Mouse (Mus musculus) CH12.LX (cell line): Measurements from ENCODE around the gene Tent5b. TPM values are rescaled to one million over a fixed set of nuclear protein-coding genes. Genes with fewer than 3 reads are reported as not detected.

Experiments used
- DNase-seq: peaks from one replicate; pipeline ENCODE4 v3.0.0-alpha.2; 2013; ENCODE audit errors: extremely low read depth
- H3K27ac ChIP-seq: 2 replicates; pipeline ENCODE4 v1.5.1; 2012; ENCODE audit warnings: low read depth, mild to moderate bottlenecking, control low read depth, moderate library complexity; ENCODE audit not compliant: insufficient read depth
- H3K27me3 ChIP-seq: replicated peaks from 2 replicates; pipeline ENCODE3; 2012; ENCODE audit warnings: inconsistent platforms
- H3K36me3 ChIP-seq, 2 experiments: replicated peaks in 1 of 2; 2 replicates each; pipeline versions ENCODE3 to v1.6.1; 2012; ENCODE audit warnings: inconsistent platforms in 1 of 2, low read length in 1 of 2, mild to moderate bottlenecking in 1 of 2, mixed read lengths in 1 of 2, moderate library complexity in 1 of 2; ENCODE audit not compliant: control insufficient read depth in 1 of 2, insufficient read depth in 1 of 2
- H3K4me1 ChIP-seq, 2 experiments: 2 replicates each; pipeline ENCODE4 v1.6.1; 2012; ENCODE audit warnings: inconsistent platforms in 1 of 2, moderate library complexity in 1 of 2; ENCODE audit not compliant: insufficient read depth in 2 of 2, control insufficient read depth in 1 of 2
- H3K4me2 ChIP-seq: 2 replicates; pipeline ENCODE4 v1.6.1; 2012; ENCODE audit warnings: low read depth, mild to moderate bottlenecking, control low read depth; ENCODE audit not compliant: poor library complexity, insufficient read depth, severe bottlenecking
- H3K4me3 ChIP-seq, 3 experiments: fragments of 150-350 bp in 1 of 3; sonication (generic) in 1 of 3; replicated peaks in 1 of 3; 2 replicates each; pipeline versions ENCODE3 to v1.5.1; 2011 to 2012; ENCODE audit warnings: low read depth in 2 of 3, low read length in 2 of 3, mild to moderate bottlenecking in 2 of 3, moderate library complexity in 2 of 3, control low read depth in 1 of 3, improper control_type of control experiment in 1 of 3, inconsistent platforms in 1 of 3, mixed read lengths in 1 of 3; ENCODE audit not compliant: poor library complexity in 1 of 3
- H3K79me2 ChIP-seq: replicated peaks from 2 replicates; pipeline ENCODE4 v1.6.1; 2012; ENCODE audit warnings: mild to moderate bottlenecking, moderate library complexity; ENCODE audit not compliant: control insufficient read depth, poor library complexity, insufficient read depth, severe bottlenecking; ENCODE audit errors: extremely low read depth
- H3K9ac ChIP-seq: 2 replicates; pipeline ENCODE4 v1.6.1; 2012; ENCODE audit warnings: low read depth, mild to moderate bottlenecking, control low read depth, moderate library complexity; ENCODE audit not compliant: insufficient read depth
- H3K9me3 ChIP-seq: replicated peaks from 2 replicates; pipeline ENCODE3; 2012; ENCODE audit warnings: low read length, inconsistent platforms, mixed read lengths
- BHLHE40 ChIP-seq: IDR thresholded peaks from 2 replicates; pipeline ENCODE4 v1.6.1; 2011; ENCODE audit warnings: mild to moderate bottlenecking, low read depth, low read length, improper control_type of control experiment
- CHD1 ChIP-seq: IDR thresholded peaks from 2 replicates; pipeline ENCODE4 v1.6.1; 2012; ENCODE audit warnings: low read depth, low read length, improper control_type of control experiment, inconsistent platforms
- CHD2 ChIP-seq: IDR thresholded peaks from 2 replicates; pipeline ENCODE4 v1.6.1; 2011; ENCODE audit warnings: low read length, improper control_type of control experiment
- CTCF ChIP-seq, 2 experiments: IDR thresholded peaks in 1 of 2; conservative IDR thresholded peaks in 1 of 2; 2 replicates each; pipeline ENCODE4 v1.5.1; 2011 to 2012; ENCODE audit warnings: low read depth in 2 of 2, low read length in 2 of 2, improper control_type of control experiment in 1 of 2, inconsistent platforms in 1 of 2, mild to moderate bottlenecking in 1 of 2, moderate library complexity in 1 of 2
- E2F4 ChIP-seq: IDR thresholded peaks from 2 replicates; pipeline ENCODE4 v1.6.1; 2011; ENCODE audit warnings: low read depth, low read length, improper control_type of control experiment; ENCODE audit not compliant: insufficient replicate concordance
- ELF1 ChIP-seq: IDR thresholded peaks from 2 replicates; pipeline ENCODE4 v1.6.1; 2014; ENCODE audit warnings: low read depth, mild to moderate bottlenecking, inconsistent platforms, low read length, improper control_type of control experiment
- EP300 ChIP-seq: IDR thresholded peaks from 2 replicates; pipeline ENCODE4 v1.6.1; 2011; ENCODE audit warnings: low read length, improper control_type of control experiment
- ETS1 ChIP-seq: conservative IDR thresholded peaks from 2 replicates; pipeline ENCODE4 v1.6.1; 2012; ENCODE audit warnings: low read depth, mild to moderate bottlenecking, inconsistent platforms, low read length, improper control_type of control experiment, moderate library complexity
- GABPA ChIP-seq: IDR thresholded peaks from 2 replicates; pipeline ENCODE4 v1.6.1; 2012; ENCODE audit warnings: low read depth, low read length, improper control_type of control experiment, inconsistent platforms; ENCODE audit not compliant: insufficient replicate concordance
- HCFC1 ChIP-seq: IDR thresholded peaks from 2 replicates; pipeline ENCODE4 v1.6.1; 2012; ENCODE audit warnings: low read depth, mild to moderate bottlenecking, inconsistent platforms, low read length, improper control_type of control experiment
- IRF4 ChIP-seq: IDR thresholded peaks from 2 replicates; pipeline ENCODE4 v1.6.1; 2014; ENCODE audit warnings: low read depth, mild to moderate bottlenecking, inconsistent platforms, low read length, improper control_type of control experiment
- JUN ChIP-seq: IDR thresholded peaks from 2 replicates; pipeline ENCODE4 v1.6.1; 2011; ENCODE audit warnings: low read depth, mild to moderate bottlenecking, low read length, improper control_type of control experiment, moderate library complexity; ENCODE audit not compliant: insufficient read depth
- JUND ChIP-seq: conservative IDR thresholded peaks from 2 replicates; pipeline ENCODE4 v1.6.1; 2011; ENCODE audit warnings: low read depth, low read length, improper control_type of control experiment
- KAT2A ChIP-seq: IDR thresholded peaks from 2 replicates; pipeline ENCODE4 v1.6.1; 2012; ENCODE audit warnings: low read length, improper control_type of control experiment, inconsistent platforms; ENCODE audit not compliant: insufficient replicate concordance
- MAFK ChIP-seq: IDR thresholded peaks from 2 replicates; pipeline ENCODE4 v1.6.1; 2011; ENCODE audit warnings: low read length, improper control_type of control experiment; ENCODE audit not compliant: insufficient replicate concordance
- MAX ChIP-seq: IDR thresholded peaks from 2 replicates; pipeline ENCODE4 v1.6.1; 2011; ENCODE audit warnings: low read length, improper control_type of control experiment
- MAZ ChIP-seq: IDR thresholded peaks from 2 replicates; pipeline ENCODE4 v1.6.1; 2012; ENCODE audit warnings: low read depth, mild to moderate bottlenecking, inconsistent platforms, low read length, improper control_type of control experiment, moderate library complexity
- MEF2A ChIP-seq: IDR thresholded peaks from 2 replicates; pipeline ENCODE4 v1.6.1; 2014; ENCODE audit warnings: low read depth, mild to moderate bottlenecking, inconsistent platforms, low read length, improper control_type of control experiment, borderline replicate concordance
- MXI1 ChIP-seq: IDR thresholded peaks from 2 replicates; pipeline ENCODE4 v1.6.1; 2011; ENCODE audit warnings: mild to moderate bottlenecking, low read depth, low read length, improper control_type of control experiment
- MYC ChIP-seq: IDR thresholded peaks from 2 replicates; pipeline ENCODE4 v1.6.1; 2011; ENCODE audit warnings: low read depth, mild to moderate bottlenecking, improper control_type of control experiment, low read length
- NELFE ChIP-seq: IDR thresholded peaks from 2 replicates; pipeline ENCODE4 v1.6.1; 2011; ENCODE audit warnings: low read depth, low read length, improper control_type of control experiment
- NRF1 ChIP-seq: IDR thresholded peaks from 2 replicates; pipeline ENCODE4 v1.6.1; 2014; ENCODE audit warnings: low read depth, mild to moderate bottlenecking, inconsistent platforms, low read length, improper control_type of control experiment, moderate library complexity
- PAX5 ChIP-seq: IDR thresholded peaks from 2 replicates; pipeline ENCODE4 v1.6.1; 2012; ENCODE audit warnings: low read length, inconsistent platforms, mixed read lengths
- POLR2A ChIP-seq: IDR thresholded peaks from 2 replicates; pipeline ENCODE4 v1.6.1; 2011; ENCODE audit warnings: low read depth, mild to moderate bottlenecking, improper control_type of control experiment, low read length
- POLR2AphosphoS2 ChIP-seq: IDR thresholded peaks from 2 replicates; pipeline ENCODE4 v1.6.1; 2011; ENCODE audit warnings: low read depth, low read length, improper control_type of control experiment
- RAD21 ChIP-seq: IDR thresholded peaks from 2 replicates; pipeline ENCODE4 v1.6.1; 2011; ENCODE audit warnings: low read depth, mild to moderate bottlenecking, low read length, improper control_type of control experiment, moderate library complexity
- RCOR1 ChIP-seq: conservative IDR thresholded peaks from 2 replicates; pipeline ENCODE4 v1.6.1; 2012; ENCODE audit warnings: low read depth, mild to moderate bottlenecking, inconsistent platforms, low read length, improper control_type of control experiment
- SIN3A ChIP-seq: IDR thresholded peaks from 2 replicates; pipeline ENCODE4 v1.6.1; 2012; ENCODE audit warnings: low read length, improper control_type of control experiment, inconsistent platforms
- SMC3 ChIP-seq: IDR thresholded peaks from 2 replicates; pipeline ENCODE4 v1.6.1; 2011; ENCODE audit warnings: low read depth, low read length, improper control_type of control experiment
- TBP ChIP-seq: conservative IDR thresholded peaks from 2 replicates; pipeline ENCODE4 v1.6.1; 2011; ENCODE audit warnings: low read depth, low read length, improper control_type of control experiment
- TCF12 ChIP-seq: IDR thresholded peaks from 2 replicates; pipeline ENCODE4 v1.6.1; 2014; ENCODE audit warnings: low read depth, mild to moderate bottlenecking, inconsistent platforms, low read length, improper control_type of control experiment
- UBTF ChIP-seq: IDR thresholded peaks from 2 replicates; pipeline ENCODE4 v1.6.1; 2012; ENCODE audit warnings: low read depth, mild to moderate bottlenecking, inconsistent platforms, low read length, improper control_type of control experiment, moderate library complexity
- USF1 ChIP-seq: IDR thresholded peaks from 2 replicates; pipeline ENCODE4 v1.6.1; 2014; ENCODE audit warnings: low read depth, mild to moderate bottlenecking, inconsistent platforms, low read length, improper control_type of control experiment
- USF2 ChIP-seq: conservative IDR thresholded peaks from 2 replicates; pipeline ENCODE4 v1.6.1; 2011; ENCODE audit warnings: low read depth, low read length, improper control_type of control experiment
- ZC3H11A ChIP-seq: IDR thresholded peaks from 2 replicates; pipeline ENCODE4 v1.6.1; 2012; ENCODE audit warnings: low read depth, mild to moderate bottlenecking, inconsistent platforms, low read length, improper control_type of control experiment
- ZKSCAN1 ChIP-seq: IDR thresholded peaks from 2 replicates; pipeline ENCODE4 v1.6.1; 2012; ENCODE audit warnings: low read depth, inconsistent platforms, low read length, improper control_type of control experiment, borderline replicate concordance
- ZMIZ1 ChIP-seq: IDR thresholded peaks from 2 replicates; pipeline ENCODE4 v1.6.1; 2012; ENCODE audit warnings: low read depth, mild to moderate bottlenecking, inconsistent platforms, low read length, improper control_type of control experiment
- ZNF384 ChIP-seq: IDR thresholded peaks from 2 replicates; pipeline ENCODE4 v1.6.1; 2012; ENCODE audit warnings: low read depth, low read length, improper control_type of control experiment, inconsistent platforms
- dilution Hi-C: fragments of 300-500 bp; cut with MboI; formaldehyde crosslinking; loops from 2 replicates; pipeline ENCODE4 v1.14.3; 2020; ENCODE audit warnings: low sequenced_read_pairs; ENCODE audit not compliant: extremely low pct_unique_long_range_greater_than_20kb, extremely low pct_ligation_motif_present
- in situ Hi-C: fragments of 300-500 bp; cut with MboI; formaldehyde crosslinking; loops from 3 replicates; pipeline ENCODE4 v1.14.3; 2019; ENCODE audit warnings: low sequenced_read_pairs, low pct_ligation_motif_present, low pct_unique_long_range_greater_than_20kb, mixed read lengths
- polyA plus RNA-seq: library from polyadenylated mRNA; unstranded; fragments of >175 nt; gene quantifications from 2 replicates; pipeline ENCODE4 v1.2.1, GENCODE M21; 2012; ENCODE audit warnings: low read depth; ENCODE audit not compliant: insufficient read length
- total RNA-seq, 2 experiments: library from RNA; depleted of rRNA; stranded (reverse); fragments of 300-350 nt in 1 of 2; fragments of >200 nt in 1 of 2; gene quantifications; 2 replicates each; pipeline ENCODE4 v1.2.3; 2012 to 2014

Gene Tent5b
- total RNA-seq (2012; rRNA removed): 0.13 TPM in 1 of 2 replicates, not detected in the other
- not detected in 2 replicates for total RNA-seq (2014; rRNA removed)
- not detected in 2 replicates for polyA plus RNA-seq

- Histone ChIP-seq H3K4me2 (peak within 1 kb of the TSS; percentile 60), H3K36me3 (no peaks in the 10 kb centered on the region), H3K27ac (no peak within 1 kb of the TSS), H3K79me2 (no peaks in the 10 kb centered on the region)
- TF ChIP-seq MAX (no peak; the same call in 1 of the 2 replicates), IRF4 (0 out of 2 replicates have a peak, but pooled peaks have one; percentile 18), E2F4 (no peak), USF2 (no peak), EP300 (no peak), BHLHE40 (peak; percentile 34; the same call in 1 of the 2 replicates), ZNF384 (no peak), ZMIZ1 (no peak), TCF12 (no peak), MAFK (no peak), NRF1 (no peak), TBP (no peak), CTCF (conservative IDR thresholded peaks at IDR 0.05 in 1 of 2, IDR thresholded peaks at IDR 0.05 in 1 of 2; ENCODE audit: low read depth in 2 of 2, low read length in 2 of 2) (peak; percentile 49 to 85), MAZ (no peak), MXI1 (no peak), SIN3A (peak; percentile 63; the same call in 1 of the 2 replicates), HCFC1 (peak; percentile 33; the same call in 1 of the 2 replicates), GABPA (no peak), RCOR1 (no peak), CHD1 (no peak), USF1 (0 out of 2 replicates have a peak, but pooled peaks have one; percentile 23), POLR2A (no peak), RAD21 (peak; percentile 63), NELFE (no peak), UBTF (no peak), ZC3H11A (no peak), MEF2A (peak; percentile 15; the same call in 1 of the 2 replicates), SMC3 (peak; percentile 63), MYC (no peak), CHD2 (peak; percentile 82), POLR2AphosphoS2 (no peak), JUND (no peak), PAX5 (no peak), ELF1 (peak; percentile 45; the same call in 1 of the 2 replicates), JUN (no peak), ZKSCAN1 (no peak), KAT2A (no peak), ETS1 (no peak)
- TF ChIP-seq, all 38 proteins: peak for 11
- H3K27me3 ChIP-seq: peaks cover 96% of the 10 kb centered on the region
- in situ Hi-C loops (loop anchor here (5.0 kb wide), 1 partner anchor 33 kb away; no protein-coding TSS in a partner anchor), dilution Hi-C loops (no loop called here)
- peak within 1 kb of the TSS in 2 of 3 experiments; percentile 23 to 42 for H3K4me3 ChIP-seq
- H3K4me1 ChIP-seq: peaks cover 0 to 13% of the 10 kb centered on the region in 2 experiments; a peak in 3 of 4 replicates
- peak; percentile 96 for DNase-seq
- H3K9me3 ChIP-seq: no peaks in the 10 kb centered on the region
- no peak within 1 kb of the TSS for H3K9ac ChIP-seq
Observed at GRCm38 (mm10) chr4:133479458-133480184, at the start of gene Tent5b. Tent5b (plus strand) TSS chr4:133480132.
